Mouse (Mus musculus) testis, postnatal 10 days (tissue): ENCODE measurements at regions not wholly inside any gene's neighbourhood (a gene's known extent, or its start where the extent isn't known, plus 50 kb on each side); places are given as distances from the start of the nearest gene placed in this dataset.
"Not testable (repeated sequence)": the region's sequence is repeated elsewhere in the genome, so short reads cannot be mapped to it uniquely, and the experiment has no call there.

Experiments
- DNase-seq: peaks from one replicate; pipeline ENCODE4 v3.0.0; 2021; ENCODE audit warnings: low spot score

DNA sequence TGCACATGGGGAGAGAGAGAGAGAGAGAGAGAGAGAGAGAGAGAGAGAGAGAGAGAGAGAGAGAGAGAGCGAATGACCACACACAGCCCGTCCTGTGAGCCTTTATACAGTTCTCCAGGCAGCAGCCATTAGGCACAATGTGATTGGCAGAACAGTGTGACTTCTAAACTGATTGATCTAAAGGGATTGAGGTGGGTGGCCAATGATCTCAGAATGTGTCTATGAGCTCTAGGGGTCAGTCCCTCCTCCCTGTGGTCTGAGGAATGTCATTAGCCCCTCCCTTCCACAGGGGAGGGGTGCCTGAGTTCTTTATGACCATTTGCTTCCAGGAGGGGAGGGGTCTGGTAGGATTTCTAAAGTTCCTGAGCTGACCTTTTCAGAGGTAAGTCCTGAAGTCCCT, 62.1 kb downstream of the Duxbl3 start:
- DNase-seq: not testable (repeated sequence)

DNA sequence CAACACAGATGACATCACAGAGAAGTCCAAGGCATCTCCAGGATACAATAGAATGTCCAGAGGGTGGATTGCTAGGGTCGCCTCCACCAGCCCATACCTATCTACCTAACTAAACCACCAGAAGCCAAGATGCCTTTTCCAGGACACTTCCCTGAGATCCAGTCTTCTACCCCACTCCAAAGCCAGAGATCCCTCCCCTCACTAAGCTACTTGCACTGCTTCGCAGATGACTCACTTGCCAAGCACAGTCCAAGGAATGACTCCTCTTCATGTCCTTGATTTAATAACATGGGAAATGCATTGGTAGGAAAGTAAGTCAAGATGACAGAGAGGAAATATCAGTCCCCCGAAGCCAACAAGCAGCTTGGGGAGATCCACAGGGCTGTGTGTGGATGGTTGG, 63.0 kb downstream of the Duxbl3 start:
- DNase-seq: no peak

GRCm38 (mm10) chr14:26328562-26328961, 70.8 kb downstream of the Duxbl3 start:
- no peak for DNase-seq

DNA sequence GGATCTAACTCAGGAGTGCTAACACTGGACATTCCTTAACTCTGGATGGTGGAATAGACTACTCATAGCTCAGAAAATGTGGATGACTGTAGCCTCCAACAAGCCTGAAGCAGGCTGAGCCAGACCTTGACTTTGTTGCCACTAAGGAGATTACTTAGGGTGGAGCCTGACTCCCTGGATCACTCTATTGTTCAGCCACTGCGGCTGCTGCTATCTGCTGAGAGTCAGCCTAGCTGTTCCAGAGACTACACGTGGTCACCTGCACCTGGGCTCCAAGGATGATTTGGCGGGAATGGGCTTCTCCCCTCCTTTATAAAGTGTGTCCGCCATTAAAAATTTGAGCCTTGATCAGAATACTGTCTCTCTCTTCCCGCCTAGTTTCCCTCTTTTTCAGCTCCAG, 83.3 kb downstream of the Duxbl3 start:
- no peak for DNase-seq

DNA sequence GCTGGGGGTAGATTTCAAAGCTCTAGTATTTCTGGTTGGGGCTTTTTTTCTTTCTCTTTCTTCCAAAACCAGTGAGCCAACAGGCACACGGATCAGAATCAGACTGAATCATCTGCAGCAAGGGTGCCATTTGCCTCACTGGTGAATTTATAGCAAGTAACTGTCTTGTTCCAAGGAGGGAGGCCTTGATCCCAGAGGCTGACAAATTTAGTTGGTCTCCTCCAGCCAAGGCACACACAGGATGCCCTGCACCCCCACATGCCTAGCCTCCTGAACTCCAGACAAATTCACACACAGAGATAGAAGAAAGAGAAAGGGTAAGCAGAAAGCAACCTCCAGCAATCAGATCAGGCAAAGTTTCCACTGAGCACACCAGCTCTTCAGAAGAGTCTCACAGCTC, 87.5 kb downstream of the Duxbl3 start:
- DNase-seq: no peak

GRCm38 (mm10) chr14:26347296-26347695, 89.5 kb downstream of the Duxbl3 start:
- no peak for DNase-seq

GRCm38 (mm10) chr14:26352927-26353326, 95.2 kb downstream of the Duxbl3 start:
- no peak for DNase-seq

DNA sequence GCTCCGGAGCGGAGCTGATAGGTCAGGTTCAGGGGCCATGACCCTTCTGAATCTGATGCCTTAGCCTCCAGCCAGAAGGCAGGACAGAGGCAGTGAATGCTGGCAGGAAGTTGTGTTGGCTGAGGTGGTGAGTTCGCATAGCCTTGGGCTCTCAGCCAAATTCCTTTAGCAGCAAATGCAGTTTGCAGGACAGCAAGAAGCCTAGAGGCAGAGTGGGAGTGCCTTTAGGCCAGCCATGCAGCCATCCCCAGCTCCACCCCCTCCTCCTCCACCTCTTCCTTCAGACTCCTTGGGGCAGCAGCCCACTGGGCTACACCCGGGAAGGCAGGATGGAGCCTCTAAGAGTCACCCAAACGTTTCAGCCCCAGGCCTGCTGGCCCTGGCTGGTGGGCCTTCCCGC, 99.5 kb downstream of the Duxbl3 start:
- DNase-seq: peak; percentile 71

DNA sequence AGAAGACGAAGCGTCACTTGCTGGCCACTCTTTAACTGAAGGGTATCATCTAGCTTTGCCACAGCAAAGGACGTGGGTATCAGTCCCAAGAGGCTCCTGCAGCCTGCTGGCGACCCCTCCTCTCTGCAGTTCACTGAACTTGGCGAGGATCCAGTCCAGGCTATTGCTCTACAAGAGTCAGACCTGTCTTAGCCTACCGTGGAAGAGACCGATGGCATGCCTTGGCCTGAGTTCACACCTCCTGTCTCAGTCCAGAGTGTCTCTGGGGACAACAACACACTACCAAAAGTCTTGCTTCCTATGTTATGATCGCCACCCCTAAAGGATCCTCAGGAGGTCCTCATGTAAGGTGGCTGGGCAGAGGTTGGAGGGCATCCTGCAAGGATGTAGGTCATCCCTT, 100.2 kb downstream of the Duxbl3 start:
- DNase-seq: no peak

DNA sequence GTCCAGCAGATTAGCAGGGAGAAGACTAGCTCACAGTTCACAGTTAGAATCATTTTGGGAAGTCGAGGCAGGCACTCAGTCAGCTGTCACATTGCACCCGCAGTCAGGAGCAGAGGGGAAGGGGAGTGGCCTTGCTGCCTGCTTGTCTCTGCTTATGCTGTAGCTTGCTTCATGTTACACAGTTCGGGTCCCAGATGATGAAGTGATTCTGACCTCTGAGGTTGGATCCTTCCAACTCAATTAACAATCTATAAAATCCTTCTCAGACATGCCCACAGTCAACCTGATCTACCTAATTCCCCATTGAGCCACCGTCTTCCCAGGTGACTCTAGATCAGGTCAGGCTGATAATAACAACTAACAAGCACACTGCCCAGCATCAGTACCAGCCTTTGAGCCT, 102.3 kb downstream of the Duxbl3 start:
- DNase-seq: no peak

DNA sequence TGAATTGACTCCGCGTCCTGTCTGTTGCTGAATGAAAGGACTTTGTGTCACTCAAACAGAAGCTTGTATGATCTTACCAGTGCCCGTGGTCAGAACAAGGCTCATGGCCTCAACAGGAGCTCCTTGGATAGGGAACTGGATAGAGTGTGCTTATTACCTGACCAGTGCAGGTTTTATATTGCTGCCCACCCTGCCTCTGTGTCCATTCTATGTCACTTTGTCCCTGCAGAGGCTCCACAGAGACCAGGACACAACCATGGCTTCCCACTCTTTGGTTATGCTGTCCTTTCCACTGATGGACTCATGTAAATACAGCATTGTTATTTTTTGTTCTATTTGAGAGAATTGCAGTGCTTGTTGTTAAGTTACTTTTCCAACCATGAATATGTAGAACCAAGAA, 103.4 kb downstream of the Duxbl3 start:
- no peak for DNase-seq
